Mouse (Mus musculus) adrenal gland, postnatal 10 days (tissue): ENCODE measurements around the gene Olfr651. TPM values are rescaled to one million over a fixed set of nuclear protein-coding genes. Genes with fewer than 3 reads are reported as not detected.
"Not testable (repeated sequence)": the region's sequence is repeated elsewhere in the genome, so short reads cannot be mapped to it uniquely, and the experiment has no call there.

Experiments
- DNase-seq: peaks from one replicate; pipeline ENCODE4 v3.0.0; 2021; ENCODE audit warnings: mixed read lengths
- long read RNA-seq, 2 experiments: library from polyadenylated mRNA; stranded (forward); transcript quantifications; one replicate each; pipeline ENCODE4 v2.0.0; 2021
- total RNA-seq, 2 experiments: library from RNA; stranded (reverse); gene quantifications; 2 replicates each; pipeline ENCODE4 v1.2.3; 2021

Gene Olfr651
- total RNA-seq: not detected
- long read RNA-seq, experiment 1: 0 reads
- long read RNA-seq, experiment 2: 0 reads

GRCm38 (mm10) chr7:104549833-104550232 lies at the start of gene Olfr651:
Gene Olfr651, plus strand, starts transcription at chr7:104550133.
- no peak for DNase-seq

- DNase-seq: not testable (repeated sequence)
Measured at GRCm38 (mm10) chr7:104501186-104501585, 48.7 kb upstream of the Olfr651 start.

DNA sequence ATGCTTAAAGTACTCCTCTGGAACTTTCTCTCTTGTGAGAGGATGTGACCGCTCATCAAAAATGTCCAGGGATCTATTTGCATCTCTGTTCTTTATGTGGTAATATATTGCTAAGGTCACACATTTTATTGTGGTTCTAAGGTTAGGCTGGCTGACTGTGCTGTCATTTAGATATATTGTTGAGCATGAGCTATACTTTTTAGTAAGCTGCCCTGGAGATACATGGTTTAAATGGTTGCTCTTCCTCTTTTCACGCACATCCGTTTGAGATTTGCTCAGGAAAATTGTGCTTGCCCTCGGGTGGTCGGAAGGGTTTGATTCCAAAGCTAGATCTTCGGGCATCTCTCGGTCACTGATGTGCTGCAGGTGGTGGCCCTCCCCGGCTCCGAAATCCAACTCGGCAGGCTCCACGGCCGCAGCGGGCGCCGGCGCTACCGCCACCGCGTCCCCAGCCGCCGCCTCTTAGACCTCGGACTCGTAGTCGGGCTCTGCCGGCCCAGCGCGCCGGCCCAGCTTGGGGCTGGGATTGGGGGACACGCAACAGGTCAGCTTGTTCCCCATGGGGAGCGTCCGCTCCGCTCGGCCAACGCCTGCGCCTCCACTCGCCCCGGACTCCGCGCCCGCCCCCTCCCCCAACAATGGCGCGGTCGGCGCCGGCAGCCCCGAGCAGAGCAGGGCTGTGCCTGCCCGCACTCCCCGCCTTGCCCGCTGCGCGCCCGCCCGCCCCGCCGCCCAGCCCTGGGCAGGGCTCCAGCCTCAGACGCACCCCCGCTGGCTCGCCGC lies 48.2 kb upstream of the Olfr651 start:
- peak; percentile 67 for DNase-seq

DNA sequence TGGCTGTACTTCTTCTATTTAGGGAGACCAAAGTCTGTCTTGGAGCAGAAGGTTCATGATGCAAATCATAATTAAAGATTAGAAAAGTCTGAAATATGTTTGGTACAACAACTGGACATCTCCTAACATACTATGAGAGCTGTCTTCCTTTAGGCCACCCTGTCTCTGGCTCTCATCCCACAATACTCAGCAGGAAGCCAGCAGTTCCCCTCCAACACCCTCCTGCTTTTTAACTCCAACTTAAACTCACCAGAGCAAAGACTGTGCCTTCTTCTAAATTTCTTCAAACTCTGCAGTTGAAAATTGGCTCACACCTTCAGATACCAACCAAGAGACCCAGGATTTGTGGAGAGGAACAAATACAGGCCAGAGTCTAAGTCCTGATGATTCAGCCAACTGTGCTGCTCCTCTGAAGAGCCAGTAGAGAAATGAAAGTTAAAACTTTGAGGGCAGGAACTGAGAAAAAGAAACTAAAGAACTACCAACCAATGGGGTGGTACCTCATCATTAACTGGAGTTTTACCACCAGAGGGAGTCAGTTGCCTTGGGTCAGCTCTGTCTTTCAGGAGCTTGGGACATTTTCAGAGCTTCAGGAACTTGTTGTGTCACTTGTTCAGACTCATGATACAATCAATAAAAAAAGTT lies 42.4 kb upstream of the Olfr651 start, which contains the start of gene Trim30d:
Gene Trim30d, minus strand, starts transcription at position 429 of the 645 bp plus-strand sequence.
- peak; percentile 4 for DNase-seq

GRCm38 (mm10) chr7:104552700-104553099 lies 2.8 kb downstream of the Olfr651 start:
- DNase-seq: no peak

DNA sequence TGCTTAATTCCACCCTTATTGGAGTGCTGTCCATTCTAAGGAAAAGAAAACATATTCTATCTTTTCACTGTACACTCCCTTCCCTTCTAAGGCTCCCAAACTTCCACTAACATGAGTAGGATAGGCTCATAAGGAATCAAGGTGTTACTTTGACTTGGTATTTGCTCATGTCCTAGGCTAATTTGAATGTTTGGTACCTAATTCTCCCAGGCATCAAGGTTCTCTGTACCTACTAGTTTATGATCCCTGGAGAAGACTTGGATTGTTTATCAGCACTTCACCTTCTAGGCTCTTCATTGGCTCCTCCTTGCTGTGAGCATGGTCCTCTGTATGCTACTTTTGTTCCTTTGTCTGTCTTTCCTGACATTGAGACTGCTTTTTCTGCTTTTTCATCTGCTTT lies 10.7 kb downstream of the Olfr651 start, which contains the start of gene Olfr652:
Gene Olfr652, plus strand, starts transcription at position 301 of the 400 bp plus-strand sequence.
- DNase-seq: no peak

DNA sequence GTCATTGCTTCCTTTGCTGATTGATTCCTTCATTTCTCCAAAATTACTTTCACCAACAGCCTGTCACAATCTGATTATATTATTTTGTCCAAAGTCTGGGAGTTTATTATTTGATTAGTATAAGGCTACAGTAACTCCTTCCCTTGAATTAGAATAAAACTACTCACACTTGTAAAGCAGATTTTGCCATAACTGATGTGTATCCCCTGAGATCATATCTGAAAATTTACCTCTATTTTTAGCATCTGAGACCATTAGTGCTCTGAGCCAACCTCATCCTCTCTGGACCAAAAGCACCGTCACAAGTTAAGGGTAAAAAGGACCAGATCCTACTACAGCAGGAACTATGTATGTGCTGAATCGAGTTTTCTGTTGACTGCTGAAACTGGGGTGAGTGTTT lies 27.1 kb downstream of the Olfr651 start, which contains the start of gene Olfr653:
Gene Olfr653, plus strand, starts transcription at position 301 of the 400 bp plus-strand sequence.
- DNase-seq: no peak

- no peak for DNase-seq
Measured at GRCm38 (mm10) chr7:104580846-104581245, 30.9 kb downstream of the Olfr651 start.

DNA sequence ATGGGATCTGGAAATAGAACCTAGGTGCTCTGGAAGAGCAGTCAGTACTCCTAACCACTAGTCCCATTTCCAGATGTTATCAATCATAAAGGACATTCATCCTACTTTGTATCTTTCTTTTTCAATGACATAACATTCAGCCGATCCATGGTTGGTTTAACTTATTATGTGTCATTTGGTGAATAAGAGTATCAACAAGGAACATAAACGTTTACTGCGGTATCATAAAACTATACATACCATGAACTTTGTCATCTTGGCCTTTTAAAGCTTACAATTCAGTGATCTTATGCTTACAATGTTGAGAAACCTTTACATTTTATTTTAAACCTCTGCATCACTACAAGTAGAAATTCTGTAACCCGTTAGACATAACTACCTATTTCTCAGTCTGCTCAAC lies 31.5 kb downstream of the Olfr651 start:
- no peak for DNase-seq

GRCm38 (mm10) chr7:104586725-104587124 lies 36.8 kb downstream of the Olfr651 start, which contains the start of gene Olfr654:
Gene Olfr654, plus strand, starts transcription at chr7:104587025.
- DNase-seq: no peak

- DNase-seq: no peak
Measured at GRCm38 (mm10) chr7:104588274-104588673, 38.3 kb downstream of the Olfr651 start.

DNA sequence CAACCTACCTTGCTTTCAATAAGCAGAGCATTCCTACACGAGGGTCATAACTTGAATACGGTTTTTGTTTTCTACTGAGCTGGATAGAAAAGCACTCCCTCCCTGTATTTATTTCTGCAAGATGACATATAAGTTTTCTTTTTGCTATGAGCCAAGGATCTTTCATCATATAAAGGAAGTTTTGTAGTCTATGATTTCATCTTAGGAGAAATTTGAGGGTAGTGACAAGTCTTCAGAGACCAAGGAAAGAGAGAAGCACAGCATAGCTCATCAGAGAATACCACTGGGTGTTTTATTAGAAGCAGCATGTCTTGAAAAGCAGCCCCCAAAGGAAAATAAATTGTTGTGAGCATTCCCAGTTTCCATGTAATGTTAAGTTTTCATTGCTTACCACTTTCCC lies 51.7 kb downstream of the Olfr651 start, which contains the start of gene Olfr655:
Gene Olfr655, minus strand, starts transcription at position 101 of the 400 bp plus-strand sequence.
- DNase-seq: no peak

- peak; percentile 65 for DNase-seq
Measured at GRCm38 (mm10) chr7:104603173-104603572, 53.2 kb downstream of the Olfr651 start.

Other genes starting within 250 kb of the Olfr651 start
- 10 to 100 TPM in 1 of 2 experiments, 1 to 10 TPM in 1; 7.2 to 15.9 TPM for gene Trim12a, start 234.7 kb upstream of the Olfr651 start, total RNA-seq
- gene Trim34b, start 220.7 kb upstream of the Olfr651 start, total RNA-seq: under 1 TPM; 0.21 to 0.69 TPM
- gene Trim12c, start 196.8 kb upstream of the Olfr651 start, total RNA-seq: 10 to 100 TPM in 1 of 2 experiments, 1 to 10 TPM in 1; 7.1 to 11.7 TPM
- gene Trim30b, start 180.2 kb upstream of the Olfr651 start, total RNA-seq: under 1 TPM; 0.21 to 0.39 TPM
- under 1 TPM in 1 of 2 experiments, not detected in 1; 0.18 TPM for gene Trim30c, start 149.3 kb upstream of the Olfr651 start, total RNA-seq
- gene Trim30a, start 84.9 kb upstream of the Olfr651 start, total RNA-seq: 1 to 10 TPM; 4.2 TPM
- gene Trim30d, start 42.3 kb upstream of the Olfr651 start, total RNA-seq: 1 to 10 TPM; 3.3 to 5.3 TPM
- gene Olfr652, start 10.8 kb downstream of the Olfr651 start, total RNA-seq: not detected
- not detected for gene Olfr653, start 27.2 kb downstream of the Olfr651 start, total RNA-seq
- not detected for gene Olfr654, start 36.9 kb downstream of the Olfr651 start, total RNA-seq
- gene Olfr655, start 51.6 kb downstream of the Olfr651 start, total RNA-seq: not detected
- under 1 TPM in 1 of 2 experiments, not detected in 1; 0.06 TPM for gene Olfr656, start 63.8 kb downstream of the Olfr651 start, total RNA-seq
- gene Olfr657, start 74.7 kb downstream of the Olfr651 start, total RNA-seq: not detected
- not detected for gene Olfr658, start 97.2 kb downstream of the Olfr651 start, total RNA-seq
- not detected for gene Olfr659, start 116.6 kb downstream of the Olfr651 start, total RNA-seq
- gene Olfr661, start 136.4 kb downstream of the Olfr651 start, total RNA-seq: not detected
- not detected for gene Usp17le, start 227.3 kb downstream of the Olfr651 start, total RNA-seq